Mouse (Mus musculus): Measurements from ENCODE around the gene Mgme1.

- TF ChIP-seq POLR2A (IDR thresholded peaks at IDR 0.05; ENCODE audit: low read depth, low read length) = no peak
- TF ChIP-seq CTCF (IDR thresholded peaks at IDR 0.05; ENCODE audit: borderline replicate concordance, insufficient read depth, low read length) = no peak
Observed at GRCm38 (mm10) chr2:144236791-144237584, 33.5 kb upstream of the Mgme1 start.

Measured in embryonic fibroblast, embryonic 13.5 days (primary cell).